Mouse (Mus musculus) hindbrain, postnatal 0 days (tissue): ENCODE results near the gene Ovol3. TPM values are rescaled to one million over a fixed set of nuclear protein-coding genes. Genes with fewer than 3 reads are reported as not detected.
"Not testable (repeated sequence)": the region's sequence is repeated elsewhere in the genome, so short reads cannot be mapped to it uniquely, and the experiment has no call there.

Experiments
- ATAC-seq: fragments of 200-750 bp; cut with Nextera tagmentation; 2 replicates; pipeline ENCODE4 v1.8.0; 2017; ENCODE audit warnings: mild to moderate bottlenecking, moderate TSS enrichment, moderate library complexity
- DNase-seq: peaks from one replicate; pipeline ENCODE4 v3.0.0-alpha.2; 2015; ENCODE audit warnings: low spot score
- H3K27ac ChIP-seq: fragments of 300-500 bp; sonication (generic); 2 replicates; pipeline ENCODE4 v1.5.1; 2014; ENCODE audit warnings: mild to moderate bottlenecking
- H3K27me3 ChIP-seq: fragments of 300-500 bp; sonication (generic); 2 replicates; pipeline ENCODE4 v1.6.1; 2014; ENCODE audit warnings: low read length, mixed read lengths; ENCODE audit not compliant: insufficient read depth
- H3K36me3 ChIP-seq: fragments of 300-500 bp; sonication (generic); 2 replicates; pipeline ENCODE4 v1.6.1; 2014; ENCODE audit warnings: low read length, mixed read lengths; ENCODE audit not compliant: insufficient read depth
- H3K4me1 ChIP-seq: fragments of 300-500 bp; sonication (generic); 2 replicates; pipeline ENCODE4 v1.6.1; 2014; ENCODE audit warnings: antibody characterized with exemption, low read length, mixed read lengths; ENCODE audit not compliant: insufficient read depth
- H3K4me2 ChIP-seq: fragments of 300-500 bp; sonication (generic); 2 replicates; pipeline ENCODE4 v1.6.1; 2014; ENCODE audit warnings: low read depth, mild to moderate bottlenecking, low read length, moderate library complexity, mixed read lengths
- H3K4me3 ChIP-seq: fragments of 300-500 bp; sonication (generic); 2 replicates; pipeline ENCODE4 v1.5.1; 2014; ENCODE audit warnings: low read length
- H3K9ac ChIP-seq: fragments of 300-500 bp; sonication (generic); replicated peaks from 2 replicates; pipeline ENCODE4 v1.6.1; 2014; ENCODE audit warnings: mild to moderate bottlenecking, low read length, moderate library complexity, mixed read lengths
- H3K9me3 ChIP-seq: fragments of 300-500 bp; sonication (generic); 2 replicates; pipeline ENCODE4 v1.6.1; 2016; ENCODE audit warnings: low read length, mixed read lengths
- CTCF ChIP-seq: IDR thresholded peaks from 2 replicates; pipeline ENCODE4 v1.5.1; 2016; ENCODE audit warnings: antibody characterized with exemption, control low read depth, low read depth
- WGBS: fragments of 180-500 bp; shearing (Covaris S2); extraction: QIAGEN DNeasy Blood & Tissue Kit; methylation state at CpG from one replicate; pipeline ENCODE4 v1.1.7; 2014; 5-methylcytosine and 5-hydroxymethylcytosine counted together
- polyA plus RNA-seq: library from polyadenylated mRNA; unstranded; fragments of >200 nt; fragmentation: Nextera tagmentation; extraction: Ambion mirVana; gene quantifications from 2 replicates; pipeline ENCODE4 v1.2.1, GENCODE M21; 2015
- total RNA-seq: library from RNA; depleted of rRNA; stranded (reverse); fragments of >200 nt; gene quantifications from 2 replicates; pipeline ENCODE4 v1.2.3, GENCODE M21; 2014

The Ovol3 gene
- total and polyA plus RNA-seq, 2 experiments from 2014 or later: not detected

DNA sequence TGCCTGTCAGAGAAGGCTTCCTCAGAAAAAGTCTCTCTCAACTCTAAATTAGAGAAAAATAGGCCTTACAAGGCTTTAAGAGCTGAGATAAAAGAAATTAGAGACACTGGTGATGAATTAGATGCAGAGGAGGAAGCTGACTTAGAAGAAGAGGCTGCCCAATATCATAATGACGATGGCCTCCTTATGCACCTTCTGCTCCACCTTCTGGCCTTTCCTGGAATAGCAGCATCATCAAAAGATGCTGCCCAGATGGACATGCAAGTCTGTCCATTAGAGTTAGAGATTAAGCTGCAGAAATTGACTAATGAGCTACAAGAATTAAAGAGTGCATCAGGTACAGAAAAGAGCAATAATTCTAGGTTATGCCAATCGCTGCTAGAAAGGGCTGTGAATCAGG, 30.1 kb downstream of the Ovol3 start:
- ATAC-seq (no peak), DNase-seq (peak; percentile 78)
- H3K9me3 ChIP-seq: no peaks in the 10 kb centered on the region
- H3K27ac ChIP-seq: no peak overlapping the region
- H3K4me2 ChIP-seq: no peak overlapping the region
- H3K4me1 ChIP-seq: no peaks in the 10 kb centered on the region
- TF ChIP-seq CTCF: peak; percentile 86
- no peaks in the 10 kb centered on the region for H3K27me3 ChIP-seq
- no peak overlapping the region for H3K4me3 ChIP-seq
- no peak overlapping the region for H3K9ac ChIP-seq
- 5% methylated on average over 2 of the region's 2 CpGs for WGBS
- no peaks in the 10 kb centered on the region for H3K36me3 ChIP-seq

DNA sequence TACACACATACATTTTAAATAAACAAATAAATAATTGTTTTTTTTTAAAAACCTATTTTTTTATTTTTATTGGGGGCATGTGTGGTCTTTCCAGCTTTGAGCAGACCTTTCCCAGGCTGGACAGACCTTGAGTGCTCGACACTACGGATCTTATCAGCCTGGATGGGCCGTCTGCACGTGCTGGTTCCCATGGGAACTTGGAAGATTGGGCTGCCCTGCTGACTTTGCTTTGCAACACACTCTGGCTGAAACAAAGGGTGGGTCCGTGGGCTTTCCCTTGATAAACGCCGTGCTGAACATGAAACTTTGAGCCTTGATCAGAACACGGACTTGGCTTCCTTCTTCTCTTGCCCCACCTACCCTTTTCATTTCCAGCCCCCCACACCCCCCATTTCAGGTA, 31.1 kb downstream of the Ovol3 start:
- no peak for ATAC-seq
- Histone ChIP-seq H3K27ac (no peak overlapping the region), H3K4me3 (no peak overlapping the region), H3K4me1 (no peaks in the 10 kb centered on the region), H3K36me3 (no peaks in the 10 kb centered on the region), H3K9ac (no peak overlapping the region), H3K27me3 (no peaks in the 10 kb centered on the region), H3K4me2 (no peak overlapping the region), H3K9me3 (no peaks in the 10 kb centered on the region)
- 13% methylated on average over 8 of the region's 8 CpGs for WGBS
- TF ChIP-seq CTCF: no peak
- DNase-seq: no peak

DNA sequence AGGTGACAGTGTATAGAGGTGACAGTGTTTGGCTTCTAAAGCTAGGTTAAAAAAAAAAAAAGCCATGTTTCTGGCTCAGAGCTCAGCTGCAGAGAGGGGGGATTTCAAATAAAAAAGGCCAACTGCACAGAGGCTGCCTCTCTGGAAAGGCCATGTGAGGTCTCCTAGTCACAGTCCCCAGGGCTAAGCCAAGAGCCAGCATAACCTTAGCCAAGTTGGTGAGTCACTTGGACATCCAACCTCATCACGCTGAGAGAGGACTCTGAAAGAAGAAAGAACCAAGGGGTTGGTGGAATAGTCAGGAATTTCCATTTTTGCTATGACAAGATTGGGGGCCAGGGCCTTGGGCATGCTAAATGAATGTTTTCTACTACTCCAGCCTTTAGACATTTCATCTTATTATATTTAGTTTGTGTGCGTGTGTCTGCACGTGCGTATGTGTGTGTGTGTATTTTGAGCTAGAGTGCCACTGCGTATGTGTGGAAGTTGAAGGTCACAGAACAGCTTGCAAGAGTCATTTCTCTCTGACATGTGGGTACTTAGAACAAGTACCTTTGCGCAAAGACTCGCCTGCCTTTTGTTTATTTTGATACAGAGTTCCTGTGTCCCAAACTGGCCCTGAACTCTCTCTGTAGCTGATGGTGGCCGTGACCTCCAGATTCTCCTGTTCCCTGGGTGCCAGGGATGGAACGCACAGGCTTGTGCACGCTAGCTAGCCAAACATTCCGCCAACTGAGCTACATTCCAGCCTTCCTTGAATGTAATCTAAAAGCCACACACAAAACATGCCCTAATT, 32.4 kb downstream of the Ovol3 start:
- DNase-seq (no peak), ATAC-seq (no peak)
- no peak overlapping the region for H3K4me2 ChIP-seq
- no peaks in the 10 kb centered on the region for H3K4me1 ChIP-seq
- H3K4me3 ChIP-seq: no peak overlapping the region
- H3K36me3 ChIP-seq: no peaks in the 10 kb centered on the region
- H3K27me3 ChIP-seq: no peaks in the 10 kb centered on the region
- H3K9ac ChIP-seq: no peak overlapping the region
- H3K9me3 ChIP-seq: no peaks in the 10 kb centered on the region
- WGBS: 81% methylated on average over 11 of the region's 11 CpGs
- no peak overlapping the region for H3K27ac ChIP-seq
- no peak for TF ChIP-seq CTCF

DNA sequence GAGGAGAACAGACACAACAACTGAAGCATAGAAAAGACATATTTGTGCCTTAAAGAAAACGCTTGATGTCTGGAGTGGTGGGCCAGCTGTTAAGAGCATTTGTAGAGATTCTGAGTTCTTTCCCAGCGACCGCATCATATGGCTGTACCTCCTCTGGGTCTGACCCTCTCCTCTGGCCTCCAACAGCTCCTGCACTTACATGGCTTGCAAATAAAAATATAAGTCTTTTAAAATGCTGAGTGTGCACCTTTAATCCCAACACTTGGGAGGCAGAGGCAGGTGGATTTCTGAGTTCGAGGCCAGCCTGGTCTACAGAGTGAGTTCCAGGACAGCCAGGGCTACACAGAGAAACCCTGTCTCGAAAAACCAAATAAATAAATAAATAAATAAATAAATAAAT, 34.9 kb downstream of the Ovol3 start:
- H3K9ac ChIP-seq, H3K36me3 ChIP-seq, H3K4me2 ChIP-seq, H3K27ac ChIP-seq, ATAC-seq, H3K27me3 ChIP-seq, H3K4me3 ChIP-seq, H3K9me3 ChIP-seq, H3K4me1 ChIP-seq, DNase-seq: not testable (repeated sequence)
- WGBS: 84% methylated on average over 5 of the region's 5 CpGs

DNA sequence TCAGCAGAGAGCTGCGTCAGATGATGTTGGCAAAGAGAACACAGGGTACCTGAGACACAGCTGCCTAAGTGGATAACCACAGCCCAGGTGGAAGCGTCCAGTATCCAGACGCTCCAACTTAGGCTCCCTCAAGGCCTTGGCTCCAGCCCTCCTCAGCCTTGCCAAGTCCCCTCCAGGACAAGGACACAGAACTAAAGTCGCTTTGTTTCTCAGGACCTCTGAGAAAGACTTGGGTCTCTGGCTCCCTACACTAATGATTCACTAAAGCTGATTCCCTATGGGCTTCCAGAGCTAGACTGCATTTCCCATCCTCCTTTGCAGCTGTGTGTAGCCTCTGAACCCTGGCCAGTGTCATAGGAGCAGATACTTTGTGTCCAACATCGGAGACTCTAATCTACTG, 35.3 kb downstream of the Ovol3 start:
- Histone ChIP-seq H3K9ac (no peak overlapping the region), H3K4me1 (no peaks in the 10 kb centered on the region), H3K9me3 (no peaks in the 10 kb centered on the region), H3K27ac (no peak overlapping the region), H3K27me3 (no peaks in the 10 kb centered on the region), H3K4me2 (no peak overlapping the region), H3K4me3 (no peak overlapping the region), H3K36me3 (no peaks in the 10 kb centered on the region)
- ATAC-seq (no peak), DNase-seq (no peak)
- no peak for TF ChIP-seq CTCF
- WGBS: 62% methylated on average over 5 of the region's 5 CpGs

DNA sequence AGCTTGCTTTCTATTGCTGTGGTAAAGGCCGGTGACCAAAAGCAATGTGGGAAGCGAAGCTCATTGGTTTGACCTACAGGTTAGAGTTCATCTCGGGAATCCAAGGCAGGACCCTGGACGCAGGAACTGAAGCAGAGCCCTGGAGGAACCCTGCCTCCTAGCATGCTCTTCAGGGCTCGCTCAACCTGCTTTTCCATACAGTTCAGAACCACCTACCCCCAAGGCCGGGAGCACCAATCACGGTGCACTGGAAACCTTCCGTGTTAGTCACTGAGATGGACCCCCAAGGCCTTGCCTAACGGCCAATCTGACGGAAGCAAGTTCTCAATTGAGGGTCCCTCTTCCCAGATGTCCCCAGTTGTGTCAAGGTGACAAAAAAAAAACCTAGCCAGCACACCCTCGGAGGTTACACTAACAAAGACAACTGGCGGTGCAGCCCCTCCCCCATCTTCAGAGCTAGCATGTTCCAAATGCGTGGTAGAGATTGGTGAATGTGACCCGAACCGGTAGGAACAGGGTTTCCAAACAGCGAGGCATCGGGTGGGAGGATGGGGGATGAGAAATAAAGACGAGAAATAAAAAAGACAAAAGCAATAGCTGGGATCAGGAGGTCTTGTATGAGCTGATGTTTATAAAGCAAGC, 35.9 kb downstream of the Ovol3 start:
- Histone ChIP-seq H3K36me3 (no peaks in the 10 kb centered on the region), H3K4me3 (no peak overlapping the region), H3K9ac (no peak overlapping the region), H3K9me3 (no peaks in the 10 kb centered on the region), H3K27me3 (no peaks in the 10 kb centered on the region), H3K27ac (no peak overlapping the region), H3K4me1 (no peaks in the 10 kb centered on the region), H3K4me2 (no peak overlapping the region)
- WGBS: 80% methylated on average over 18 of the region's 18 CpGs
- ATAC-seq (no peak), DNase-seq (no peak)
- no peak for TF ChIP-seq CTCF

DNA sequence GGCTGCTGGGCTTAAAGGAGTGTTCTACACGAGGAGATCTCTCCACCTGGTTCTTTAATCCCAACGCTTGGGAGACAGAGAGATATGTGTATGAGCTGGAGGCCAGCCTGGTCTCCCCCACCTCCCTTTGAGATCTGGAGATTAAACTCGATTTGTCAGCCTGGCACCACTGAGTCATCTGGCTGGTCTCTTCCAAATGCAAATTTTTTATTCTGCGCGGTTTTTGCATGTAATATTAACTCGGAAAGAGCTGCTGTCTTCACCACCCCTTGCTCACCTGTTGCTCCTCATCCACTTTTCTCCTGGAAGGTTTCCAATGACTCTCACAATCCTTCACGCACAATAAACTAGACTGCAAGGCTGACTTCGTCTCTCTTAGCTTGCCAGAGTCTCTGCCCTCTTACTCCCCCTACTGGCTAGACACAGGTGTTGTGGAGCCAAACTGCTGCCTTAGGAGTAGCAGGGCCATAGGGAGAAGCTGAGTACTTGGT, 37.0 kb downstream of the Ovol3 start, which contains the start of gene Capns1:
Gene Capns1 (minus strand): TSS at position 331 of the 491 bp plus-strand sequence.
- H3K9me3 ChIP-seq: no peaks in the 10 kb centered on the region
- H3K4me3 ChIP-seq: no peak within 1 kb of the TSS
- 4% methylated on average over 8 of the region's 8 CpGs for WGBS
- DNase-seq (peak; percentile 92), ATAC-seq (0 out of 2 replicates have a peak, but pooled peaks have one; percentile 50)
- no peak within 1 kb of the TSS; the same call in 1 of the 2 replicates for H3K27ac ChIP-seq
- H3K9ac ChIP-seq: no peak within 1 kb of the TSS
- H3K4me1 ChIP-seq: no peaks in the 10 kb centered on the region
- no peaks in the 10 kb centered on the region for H3K36me3 ChIP-seq
- H3K27me3 ChIP-seq: no peaks in the 10 kb centered on the region
- H3K4me2 ChIP-seq: peak within 1 kb of the TSS; percentile 41
- TF ChIP-seq CTCF: peak; percentile 92
